Mouse (Mus musculus): ENCODE data around the gene BC017158. TPM values are rescaled to one million over a fixed set of nuclear protein-coding genes. Genes with fewer than 3 reads are reported as not detected.
"Not testable (repeated sequence)": the region's sequence is repeated elsewhere in the genome, so short reads cannot be mapped to it uniquely, and the experiment has no call there.

The BC017158 gene
- 20.1 and 20.2 TPM in 2 replicates for polyA plus RNA-seq (2014; fragmentation: Nextera tagmentation; extraction: Ambion mirVana)

DNA sequence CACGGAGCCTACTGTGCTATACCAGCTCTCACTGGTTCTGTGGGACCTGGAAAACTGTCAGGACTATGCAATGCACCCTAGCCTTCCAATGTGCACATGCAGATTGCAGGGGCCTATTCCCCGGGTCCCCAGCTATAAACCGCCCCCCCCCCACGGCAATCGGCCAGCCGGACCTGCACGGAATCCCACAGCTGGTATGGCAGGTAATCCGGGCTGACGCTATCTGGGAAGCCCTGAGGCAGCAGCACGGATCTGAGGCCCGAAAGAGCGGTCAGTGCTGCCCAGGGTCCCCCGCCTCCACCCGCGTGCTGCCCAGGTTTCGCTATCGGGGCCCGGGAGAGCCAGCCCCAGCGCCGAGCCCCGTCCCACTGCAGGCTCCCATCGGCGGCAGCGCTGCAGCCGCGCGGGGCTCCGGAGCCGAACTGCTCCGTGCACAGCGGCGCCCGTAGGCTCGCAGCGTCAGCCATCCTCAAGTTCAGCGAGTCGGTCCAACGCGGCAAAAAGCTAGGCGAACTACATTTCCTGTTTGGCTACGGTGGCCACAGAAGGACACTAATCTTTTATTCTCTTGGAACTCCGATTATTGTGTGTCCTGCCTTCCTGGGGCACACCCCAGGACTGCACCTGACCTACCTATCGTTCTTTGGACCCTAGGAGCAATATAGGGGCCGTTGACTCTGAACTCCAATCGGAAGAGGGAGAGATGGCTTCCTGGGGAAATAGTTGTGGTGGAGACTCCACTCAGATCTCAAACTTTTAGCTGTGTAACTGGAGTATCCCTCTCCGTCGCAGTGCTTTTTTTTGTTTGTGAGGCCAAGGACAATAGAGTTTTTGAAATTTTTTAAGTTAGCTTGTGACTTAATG, at the start of gene BC017158:
Gene BC017158 (minus strand): TSS at position 554 of the 864 bp plus-strand sequence.
- H3K9ac ChIP-seq (replicated peaks; ENCODE audit: low read length), result peak within 1 kb of the TSS; percentile 75
- H3K27ac ChIP-seq (replicated peaks; ENCODE audit: low read depth, low read length), result peak within 1 kb of the TSS; percentile 72
- ATAC-seq (ENCODE audit: low FRiP score, low TSS enrichment) (peak; percentile 31; the same call in 1 of the 2 replicates), DNase-seq (peak; percentile 88)
- H3K4me1 ChIP-seq (ENCODE audit: control insufficient read depth, insufficient read depth, low read length), result peaks cover 7% of the 10 kb centered on the region
- H3K27me3 ChIP-seq (ENCODE audit: control insufficient read depth, insufficient read depth, low read length), result no peaks in the 10 kb centered on the region
- H3K4me2 ChIP-seq (ENCODE audit: low read length), result peak within 1 kb of the TSS; percentile 91
- no peaks in the 10 kb centered on the region for H3K9me3 ChIP-seq (ENCODE audit: control insufficient read depth, low read length)
- WGBS, result 2% methylated on average over 47 of the region's 47 CpGs
- H3K4me3 ChIP-seq (replicated peaks; ENCODE audit: low read depth, low read length), result peak within 1 kb of the TSS; percentile 73
- H3K36me3 ChIP-seq (ENCODE audit: control insufficient read depth, insufficient read depth, low read length), result peaks cover 10% of the 10 kb centered on the region; the same call in 1 of the 2 replicates

DNA sequence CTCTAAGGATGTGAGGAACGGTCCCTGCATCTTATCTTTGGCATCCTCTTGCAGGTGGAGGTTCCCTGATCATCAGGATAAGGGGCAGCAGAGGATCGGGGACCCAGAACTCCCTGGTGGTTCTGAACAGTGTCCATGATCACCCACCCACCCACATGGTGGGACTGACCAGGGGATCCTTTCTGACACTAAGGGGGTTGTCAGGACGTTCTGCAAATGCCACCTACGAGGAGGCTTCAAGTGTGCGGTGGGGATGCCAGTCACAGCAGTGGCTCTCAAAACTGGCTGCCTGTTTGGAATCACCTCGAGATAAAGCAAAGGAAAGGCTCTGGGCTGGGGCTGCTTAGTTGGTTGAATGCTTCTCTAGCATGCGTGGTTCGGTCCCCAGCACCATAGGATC, 49.0 kb upstream of the BC017158 start:
- no peaks in the 10 kb centered on the region for H3K36me3 ChIP-seq (ENCODE audit: control insufficient read depth, insufficient read depth, low read length)
- no peak overlapping the region for H3K4me3 ChIP-seq (replicated peaks; ENCODE audit: low read depth, low read length)
- H3K9me3 ChIP-seq (ENCODE audit: control insufficient read depth, low read length), result no peaks in the 10 kb centered on the region
- H3K4me1 ChIP-seq (ENCODE audit: control insufficient read depth, insufficient read depth, low read length), result peaks cover 6% of the 10 kb centered on the region; the same call in 1 of the 2 replicates
- no peak overlapping the region for H3K4me2 ChIP-seq (ENCODE audit: low read length)
- no peak for DNase-seq
- no peak overlapping the region for H3K27ac ChIP-seq (replicated peaks; ENCODE audit: low read depth, low read length)
- H3K27me3 ChIP-seq (ENCODE audit: control insufficient read depth, insufficient read depth, low read length), result no peaks in the 10 kb centered on the region
- 76% methylated on average over 8 of the region's 8 CpGs for WGBS
- no peak overlapping the region for H3K9ac ChIP-seq (replicated peaks; ENCODE audit: low read length)
- no peak for ATAC-seq (ENCODE audit: low FRiP score, low TSS enrichment)

DNA sequence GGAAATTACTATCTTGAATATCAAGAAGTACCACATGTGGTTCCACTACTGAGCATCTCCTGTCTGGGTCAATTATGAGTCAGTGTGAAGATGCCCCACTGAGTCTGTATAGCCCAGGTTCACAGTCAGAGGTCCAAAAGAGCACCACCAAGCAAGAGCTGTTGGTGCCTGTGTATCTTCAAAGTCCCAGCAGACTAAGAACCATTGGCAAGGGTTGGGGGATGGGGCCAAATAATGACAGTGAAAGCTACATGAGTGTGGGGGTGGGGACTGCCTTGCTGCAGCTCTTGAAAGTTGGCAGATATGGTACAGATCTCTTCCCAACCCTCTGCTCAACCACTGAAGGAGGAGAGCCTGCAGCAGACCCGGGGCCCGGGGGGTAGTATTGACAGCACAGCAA, 48.6 kb upstream of the BC017158 start:
- Histone ChIP-seq H3K9ac (replicated peaks; ENCODE audit: low read length) (no peak overlapping the region), H3K9me3 (ENCODE audit: control insufficient read depth, low read length) (no peaks in the 10 kb centered on the region), H3K4me3 (replicated peaks; ENCODE audit: low read depth, low read length) (no peak overlapping the region), H3K36me3 (ENCODE audit: control insufficient read depth, insufficient read depth, low read length) (no peaks in the 10 kb centered on the region), H3K27ac (replicated peaks; ENCODE audit: low read depth, low read length) (no peak overlapping the region), H3K4me2 (ENCODE audit: low read length) (no peak overlapping the region), H3K4me1 (ENCODE audit: control insufficient read depth, insufficient read depth, low read length) (peaks cover 6% of the 10 kb centered on the region; the same call in 1 of the 2 replicates), H3K27me3 (ENCODE audit: control insufficient read depth, insufficient read depth, low read length) (no peaks in the 10 kb centered on the region)
- DNase-seq (no peak), ATAC-seq (ENCODE audit: low FRiP score, low TSS enrichment) (no peak)
- WGBS, result 79% methylated on average over 2 of the region's 2 CpGs

DNA sequence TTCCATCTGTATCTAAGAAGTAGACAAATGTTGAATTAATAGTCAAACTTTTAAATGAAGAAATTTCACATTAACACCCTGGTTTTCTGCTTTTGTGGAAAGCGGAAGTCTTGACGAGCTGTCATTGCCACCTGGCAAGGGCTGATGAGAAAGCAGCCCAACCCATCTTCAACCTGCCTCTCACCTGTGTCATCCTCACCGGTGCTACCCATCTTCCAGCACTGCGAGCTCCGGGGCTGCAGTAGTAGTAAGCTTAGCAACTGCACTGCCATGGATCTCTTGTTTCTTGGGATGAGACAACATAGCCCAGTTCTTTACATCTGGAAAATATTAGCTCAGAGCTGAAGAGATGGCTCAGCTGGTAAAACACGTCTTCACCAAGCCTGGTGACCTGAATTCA, 47.7 kb upstream of the BC017158 start:
- no peak overlapping the region for H3K9ac ChIP-seq (replicated peaks; ENCODE audit: low read length)
- H3K27me3 ChIP-seq (ENCODE audit: control insufficient read depth, insufficient read depth, low read length), result no peaks in the 10 kb centered on the region
- no peak overlapping the region for H3K4me3 ChIP-seq (replicated peaks; ENCODE audit: low read depth, low read length)
- WGBS, result 82% methylated on average over 6 of the region's 6 CpGs
- H3K27ac ChIP-seq (replicated peaks; ENCODE audit: low read depth, low read length), result no peak overlapping the region
- peaks cover 6% of the 10 kb centered on the region; the same call in 1 of the 2 replicates for H3K4me1 ChIP-seq (ENCODE audit: control insufficient read depth, insufficient read depth, low read length)
- ATAC-seq (ENCODE audit: low FRiP score, low TSS enrichment), result no peak
- H3K36me3 ChIP-seq (ENCODE audit: control insufficient read depth, insufficient read depth, low read length), result no peaks in the 10 kb centered on the region
- DNase-seq, result no peak
- H3K4me2 ChIP-seq (ENCODE audit: low read length), result no peak overlapping the region
- H3K9me3 ChIP-seq (ENCODE audit: control insufficient read depth, low read length), result no peaks in the 10 kb centered on the region

DNA sequence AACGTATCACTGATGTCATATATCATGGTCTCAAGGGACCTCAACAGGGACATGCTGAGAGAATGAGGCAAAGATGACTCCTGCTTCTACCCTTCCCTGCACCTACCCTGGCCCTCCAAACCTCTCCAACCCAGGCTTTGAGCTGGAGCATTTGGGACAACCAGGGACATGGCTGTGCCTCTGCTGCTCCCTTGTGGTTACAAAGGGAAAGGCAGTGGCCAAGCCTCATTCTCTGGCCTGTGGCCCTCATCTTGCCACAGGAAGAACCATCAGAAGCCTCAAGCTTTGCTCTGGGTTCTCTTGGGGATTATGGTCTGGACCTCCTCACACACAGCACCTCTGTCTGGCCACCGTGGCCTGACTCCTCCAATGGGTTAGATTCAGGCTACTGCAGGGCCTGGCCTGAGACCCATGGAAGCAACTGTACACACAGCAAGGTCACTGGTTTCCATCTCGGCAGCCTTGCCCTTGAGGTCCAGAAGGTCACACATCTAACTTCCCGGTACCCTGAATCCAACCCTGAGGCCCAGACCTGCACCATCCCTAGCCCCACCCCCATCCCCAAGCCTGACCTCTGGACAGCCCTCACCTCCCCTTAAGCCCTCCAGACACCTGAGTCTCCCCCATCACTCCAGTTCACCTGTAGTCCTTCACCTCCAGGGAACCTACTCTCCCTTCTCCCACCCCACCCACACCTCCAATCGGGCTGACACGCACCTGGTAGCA, 47.1 kb upstream of the BC017158 start:
- 75% methylated on average over 6 of the region's 6 CpGs for WGBS
- no peak for ATAC-seq (ENCODE audit: low FRiP score, low TSS enrichment)
- DNase-seq, result peak; percentile 80
- H3K4me1 ChIP-seq (ENCODE audit: control insufficient read depth, insufficient read depth, low read length), result peaks cover 6% of the 10 kb centered on the region; the same call in 1 of the 2 replicates
- H3K9me3 ChIP-seq (ENCODE audit: control insufficient read depth, low read length), result no peaks in the 10 kb centered on the region
- no peak overlapping the region for H3K4me2 ChIP-seq (ENCODE audit: low read length)
- no peak overlapping the region for H3K27ac ChIP-seq (replicated peaks; ENCODE audit: low read depth, low read length)
- no peak overlapping the region for H3K9ac ChIP-seq (replicated peaks; ENCODE audit: low read length)
- no peaks in the 10 kb centered on the region for H3K27me3 ChIP-seq (ENCODE audit: control insufficient read depth, insufficient read depth, low read length)
- no peak overlapping the region for H3K4me3 ChIP-seq (replicated peaks; ENCODE audit: low read depth, low read length)
- H3K36me3 ChIP-seq (ENCODE audit: control insufficient read depth, insufficient read depth, low read length), result no peaks in the 10 kb centered on the region

DNA sequence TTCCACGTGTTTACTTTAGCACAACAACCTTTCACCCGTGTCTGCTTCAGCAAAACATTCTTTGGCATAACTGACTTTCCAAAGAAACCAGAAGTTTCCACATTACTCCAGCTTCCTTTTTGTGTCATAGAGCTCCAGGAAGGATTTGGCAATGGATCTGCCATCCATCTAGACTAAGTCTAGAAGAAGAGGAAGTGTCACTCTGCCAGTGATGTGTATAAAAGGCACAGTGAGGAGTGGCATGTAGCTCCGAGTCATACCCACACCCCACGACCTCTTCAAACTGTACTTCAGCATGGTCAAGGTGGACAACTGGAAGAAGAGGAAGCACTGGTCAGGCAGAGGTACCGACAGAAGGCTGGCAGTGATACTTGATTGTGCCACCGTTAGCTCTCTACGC, 46.5 kb upstream of the BC017158 start:
- DNase-seq, result no peak
- Histone ChIP-seq H3K4me3 (replicated peaks; ENCODE audit: low read depth, low read length) (no peak overlapping the region), H3K9ac (replicated peaks; ENCODE audit: low read length) (no peak overlapping the region), H3K4me1 (ENCODE audit: control insufficient read depth, insufficient read depth, low read length) (peaks cover 6% of the 10 kb centered on the region; the same call in 1 of the 2 replicates), H3K9me3 (ENCODE audit: control insufficient read depth, low read length) (no peaks in the 10 kb centered on the region), H3K27ac (replicated peaks; ENCODE audit: low read depth, low read length) (no peak overlapping the region), H3K36me3 (ENCODE audit: control insufficient read depth, insufficient read depth, low read length) (no peaks in the 10 kb centered on the region), H3K4me2 (ENCODE audit: low read length) (no peak overlapping the region), H3K27me3 (ENCODE audit: control insufficient read depth, insufficient read depth, low read length) (no peaks in the 10 kb centered on the region)
- WGBS, result 86% methylated on average over 7 of the region's 7 CpGs
- ATAC-seq (ENCODE audit: low FRiP score, low TSS enrichment), result no peak

DNA sequence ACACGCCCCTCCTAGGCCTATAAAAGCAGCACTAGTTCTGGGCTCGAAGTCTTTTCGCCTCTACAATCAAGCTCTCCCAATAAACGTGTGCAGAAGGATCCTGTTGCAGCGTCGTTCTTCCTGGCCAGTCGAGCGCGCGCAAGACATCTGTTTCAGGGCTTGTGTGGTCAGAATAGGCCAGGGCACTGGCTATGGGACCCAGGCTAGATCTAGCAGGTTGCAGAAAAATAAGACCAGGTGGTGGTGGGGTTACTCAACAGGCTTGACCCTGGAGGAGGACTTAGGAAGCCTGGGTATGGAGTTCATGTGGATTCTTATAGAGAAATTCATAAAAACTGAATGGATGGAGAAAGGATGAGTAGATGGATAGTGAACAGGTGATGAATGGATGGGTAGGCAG, 44.7 kb upstream of the BC017158 start:
- not testable (repeated sequence) for H3K27me3 ChIP-seq (ENCODE audit: control insufficient read depth, insufficient read depth, low read length); ATAC-seq (ENCODE audit: low FRiP score, low TSS enrichment); H3K9ac ChIP-seq (replicated peaks; ENCODE audit: low read length); H3K4me1 ChIP-seq (ENCODE audit: control insufficient read depth, insufficient read depth, low read length); H3K9me3 ChIP-seq (ENCODE audit: control insufficient read depth, low read length); H3K27ac ChIP-seq (replicated peaks; ENCODE audit: low read depth, low read length); DNase-seq; H3K4me3 ChIP-seq (replicated peaks; ENCODE audit: low read depth, low read length); H3K36me3 ChIP-seq (ENCODE audit: control insufficient read depth, insufficient read depth, low read length); H3K4me2 ChIP-seq (ENCODE audit: low read length)
- WGBS, result 83% methylated on average over 7 of the region's 10 CpGs

DNA sequence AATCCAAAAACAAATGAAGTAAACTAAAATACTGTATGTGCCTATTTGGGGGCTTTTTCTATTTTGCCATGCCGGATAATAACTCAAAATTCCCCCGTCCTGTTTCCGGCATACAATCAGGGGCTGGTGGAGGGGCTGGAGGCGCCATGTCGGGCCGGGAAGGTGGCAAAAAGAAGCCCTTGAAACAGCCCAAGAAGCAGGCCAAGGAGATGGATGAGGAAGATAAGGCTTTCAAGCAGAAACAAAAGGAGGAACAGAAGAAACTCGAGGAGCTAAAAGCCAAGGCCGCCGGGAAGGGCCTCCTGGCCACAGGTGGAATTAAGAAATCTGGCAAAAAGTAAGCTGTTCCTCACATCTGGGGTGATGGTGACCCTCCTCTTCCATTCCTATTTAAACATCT, 42.4 kb upstream of the BC017158 start:
- H3K27me3 ChIP-seq (ENCODE audit: control insufficient read depth, insufficient read depth, low read length); H3K4me3 ChIP-seq (replicated peaks; ENCODE audit: low read depth, low read length); ATAC-seq (ENCODE audit: low FRiP score, low TSS enrichment); H3K9me3 ChIP-seq (ENCODE audit: control insufficient read depth, low read length); H3K4me2 ChIP-seq (ENCODE audit: low read length); H3K9ac ChIP-seq (replicated peaks; ENCODE audit: low read length); H3K36me3 ChIP-seq (ENCODE audit: control insufficient read depth, insufficient read depth, low read length); H3K27ac ChIP-seq (replicated peaks; ENCODE audit: low read depth, low read length); H3K4me1 ChIP-seq (ENCODE audit: control insufficient read depth, insufficient read depth, low read length); DNase-seq: not testable (repeated sequence)
- 74% methylated on average over 8 of the region's 9 CpGs for WGBS

All from midbrain, embryonic 14.5 days (tissue).